In the genomic region with DNA sequence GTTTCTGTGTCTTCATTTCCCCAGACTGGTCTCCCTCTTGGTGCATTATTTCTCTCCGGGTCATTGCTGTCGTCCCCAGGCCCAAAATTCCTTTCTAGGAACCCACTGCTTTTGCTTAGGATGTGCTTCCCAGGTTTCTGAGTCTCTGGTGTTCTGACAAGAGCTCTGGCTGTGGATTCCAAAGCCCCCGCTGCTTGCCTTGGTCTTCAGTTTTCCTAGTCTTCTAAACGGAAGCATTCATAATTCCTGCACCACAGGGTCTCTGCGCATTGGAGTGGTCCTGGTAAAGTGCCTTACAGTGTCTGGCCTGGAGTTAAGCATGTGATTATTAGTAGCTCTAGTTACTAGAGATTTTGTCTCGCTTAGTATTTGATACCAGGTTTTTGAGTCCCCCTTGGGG, we compare ENCODE assay signal across 9 mouse cellular contexts. TPM values are rescaled to one million over a fixed set of nuclear protein-coding genes. Genes with fewer than 3 reads are reported as not detected.
DNase-seq lines count a peak whose midpoint lies in the region; ATAC-seq and TF ChIP-seq lines count a peak whose summit lies in the region.
"Had no signal": no experiment of that assay in that cellular context is flagged by ENCODE, and none has a peak within 500 bp of the region (broad histone marks: within the 10 kb centered on the region; RNA-seq: fewer than 3 reads in every experiment).

No protein-coding gene starts in this region.

- TF ChIP-seq POLR2A in thymus, adult 2 months (IDR thresholded peaks at IDR 0.05; ENCODE audit: control insufficient read depth, extremely low read depth, insufficient read depth, low read length, poor library complexity), result no peak

- DNase-seq in embryo, embryonic 11 days, result peak; percentile 18
- DNase-seq in embryo, embryonic 9.5 days (ENCODE audit: extremely low spot score), result no peak
- no peak for DNase-seq in thymus, adult 2 months
- no peak for DNase-seq in thymus, adult 18-20 months
- no peak for DNase-seq in frontal cortex, postnatal 25 days (ENCODE audit: low spot score in 2 of 2)
- no peak for DNase-seq in right cerebral cortex, postnatal 4 days
- no peak for DNase-seq in ovary, postnatal 10 days (ENCODE audit: low spot score)

- no peak overlapping the region for H3K27ac ChIP-seq in thymus, adult 2 months (ENCODE audit: control insufficient read depth, insufficient read depth, low read length)
- peak overlapping the region; percentile 93 for H3K27ac ChIP-seq in liver, embryonic 15.5 days (replicated peaks)

- H3K36me3 ChIP-seq in thymus, adult 2 months (ENCODE audit: control insufficient read depth, insufficient read depth, low read length), result peaks cover 42% of the 10 kb centered on the region
- H3K36me3 ChIP-seq in liver, embryonic 15.5 days (replicated peaks), result peaks cover 71% of the 10 kb centered on the region

- peaks cover 8% of the 10 kb centered on the region for H3K4me1 ChIP-seq in thymus, adult 2 months (replicated peaks; ENCODE audit: control insufficient read depth, insufficient read depth, low read length)
- H3K4me1 ChIP-seq in liver, embryonic 15.5 days (replicated peaks), result peaks cover 79% of the 10 kb centered on the region

- ATAC-seq in liver, embryonic 15.5 days (ENCODE audit: insufficient read depth), result no peak

- peak overlapping the region; percentile 78 for H3K4me3 ChIP-seq in thymus, adult 2 months (ENCODE audit: control insufficient read depth, insufficient read depth, low read length)
- H3K4me3 ChIP-seq in liver, embryonic 15.5 days (replicated peaks), result peak overlapping the region; percentile 95

- WGBS in thymus, adult 2 months, result 18% methylated on average over 6 of the region's 6 CpGs
- WGBS in liver, embryonic 15.5 days (ENCODE audit: insufficient replicate concordance), result 5% methylated on average over 6 of the region's 6 CpGs

- peak overlapping the region; percentile 86 for H3K4me2 ChIP-seq in liver, embryonic 15.5 days

- no peaks in the 10 kb centered on the region for H3K27me3 ChIP-seq in thymus, adult 2 months (ENCODE audit: control insufficient read depth, insufficient read depth, low read length)
- no peaks in the 10 kb centered on the region for H3K27me3 ChIP-seq in liver, embryonic 15.5 days

- no peaks in the 10 kb centered on the region for H3K9me3 ChIP-seq in liver, embryonic 15.5 days (replicated peaks)

- H3K9ac ChIP-seq in liver, embryonic 15.5 days, result peak overlapping the region; percentile 98

- no peak for TF ChIP-seq CTCF in thymus, adult 2 months (IDR thresholded peaks at IDR 0.05; ENCODE audit: borderline replicate concordance, control insufficient read depth, extremely low read depth, insufficient read depth, low read length, poor library complexity)

RNA-seq across cellular contexts. Expression of a gene that starts 0.8 kb away (rescaled TPM):
- 230 and 280 TPM in 2 replicates for polyA plus RNA-seq in thymus, adult 2 months (2012; rRNA removed)
- 49.2 and 54.5 TPM in 2 replicates for polyA plus RNA-seq in liver, embryonic 15.5 days (2015; fragmentation: Nextera tagmentation; extraction: Ambion mirVana)

RNA-seq across cellular contexts. Expression of a gene that starts 18.9 kb away (rescaled TPM):
- polyA plus RNA-seq in thymus, adult 2 months (2012; rRNA removed), result 437 and 438 TPM in 2 replicates
- polyA plus RNA-seq in liver, embryonic 15.5 days (2015; fragmentation: Nextera tagmentation; extraction: Ambion mirVana), result 59.4 and 60.8 TPM in 2 replicates

RNA-seq across cellular contexts. Expression of a gene that starts 29.5 kb away (rescaled TPM):
- polyA plus RNA-seq in thymus, adult 2 months (2012; rRNA removed), result 29.9 and 42.3 TPM in 2 replicates
- polyA plus RNA-seq in liver, embryonic 15.5 days (2015; fragmentation: Nextera tagmentation; extraction: Ambion mirVana), result 1.7 and 2.0 TPM in 2 replicates

RNA-seq across cellular contexts. Expression of a gene that starts 35.9 kb away (rescaled TPM):
- not detected in 2 replicates for polyA plus RNA-seq in thymus, adult 2 months (2012; rRNA removed)
- not detected in 2 replicates for polyA plus RNA-seq in liver, embryonic 15.5 days (2015; fragmentation: Nextera tagmentation; extraction: Ambion mirVana)
- polyA plus RNA-seq: gonadal fat pad, adult 2 months had no signal

RNA-seq across cellular contexts. Expression of a gene that starts 42.6 kb away (rescaled TPM):
- 5.2 and 6.3 TPM in 2 replicates for polyA plus RNA-seq in thymus, adult 2 months (2012; rRNA removed)
- 1.2 and 1.4 TPM in 2 replicates for polyA plus RNA-seq in liver, embryonic 15.5 days (2015; fragmentation: Nextera tagmentation; extraction: Ambion mirVana)

Comparison
In these comparisons a context has a peak if more than half of its experiments do, and no peak if none do; other contexts are left out.
1. RNA of a gene that starts 29.5 kb away (polyA plus RNA-seq): 29.9 to 42.3 TPM in thymus, adult 2 months; 1.7 to 2.0 TPM in liver, embryonic 15.5 days; every median in the first group is over 10 times any median in the second.